Mouse (Mus musculus) mouse embryonic stem cell (cell line): ENCODE measurements at regions not wholly inside any gene's neighbourhood (a gene's known extent, or its start where the extent isn't known, plus 50 kb on each side); places are given as distances from the start of the nearest gene placed in this dataset.

Experiments used
- in situ Hi-C, 2 experiments: fragments of 300-500 bp; cut with MboI; formaldehyde crosslinking; loops; 1 replicate in 1 of 2; 3 replicates in 1 of 2; pipeline ENCODE4 v1.14.3; 2019 to 2020; ENCODE audit warnings: low sequenced_read_pairs in 2 of 2, low pct_unique_long_range_greater_than_20kb in 1 of 2, mixed read lengths in 1 of 2; ENCODE audit not compliant: unreplicated experiment in 1 of 2

DNA sequence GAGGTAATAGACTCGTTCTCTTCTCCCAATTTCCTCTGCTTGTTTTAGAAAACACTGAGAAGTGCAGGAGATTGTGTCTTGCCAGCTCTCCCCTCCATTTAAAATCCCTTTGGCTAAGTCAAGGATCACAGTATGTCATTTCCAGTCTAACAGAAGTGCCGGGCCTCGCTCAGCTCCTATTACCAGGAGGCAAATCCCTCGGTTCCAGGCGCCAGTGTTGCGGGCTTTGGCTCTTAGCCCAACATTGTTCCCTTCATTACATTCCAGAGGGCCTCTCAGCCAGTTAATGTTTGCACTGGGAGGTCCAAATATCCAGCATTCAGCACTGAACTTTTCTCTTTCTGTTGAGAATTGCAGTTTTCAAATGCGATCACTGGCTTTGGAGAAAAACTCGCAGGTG lies 551.6 kb upstream of the Mgmt start:
- in situ Hi-C loops = no loop called here

DNA sequence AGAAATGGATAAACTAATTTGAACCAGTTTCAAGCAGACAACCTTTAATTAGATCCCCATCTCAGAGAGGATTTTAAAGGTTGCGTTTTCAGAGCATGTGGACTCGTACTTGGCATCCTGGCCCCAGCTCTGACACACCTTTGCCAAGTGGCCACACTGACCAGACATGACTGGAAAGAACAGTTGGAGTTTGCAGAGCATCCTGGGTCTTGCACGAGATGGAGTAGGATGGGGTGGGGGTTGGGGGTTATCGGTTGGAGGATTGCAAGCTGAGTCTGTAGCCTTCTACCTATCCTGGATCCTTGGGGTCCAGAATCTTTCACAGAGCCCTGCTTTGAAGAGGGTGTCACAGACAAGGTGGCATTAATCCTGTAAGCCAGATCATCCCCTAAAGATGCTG lies 550.9 kb upstream of the Mgmt start:
- in situ Hi-C loops = no loop called here

DNA sequence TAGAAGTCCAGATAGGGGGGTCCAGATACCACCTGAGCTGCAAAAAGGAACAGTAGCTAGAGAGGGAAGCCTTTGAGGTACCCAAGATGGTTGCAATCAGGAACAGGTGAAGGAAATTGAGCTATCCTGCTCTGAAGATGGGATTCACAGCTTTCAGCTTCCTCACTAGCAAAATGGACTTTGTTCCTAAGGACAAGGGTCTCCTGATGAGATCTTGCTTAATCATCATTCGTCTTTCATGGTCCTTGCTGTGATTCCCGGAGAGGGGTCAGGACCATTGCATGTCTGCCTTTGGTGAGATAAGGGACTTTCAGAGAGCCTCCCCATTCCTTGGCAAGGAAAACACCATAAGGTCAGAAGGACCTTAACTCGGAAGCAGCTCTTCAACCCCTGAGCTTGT lies 549.4 kb upstream of the Mgmt start:
- in situ Hi-C loops = no loop called here

DNA sequence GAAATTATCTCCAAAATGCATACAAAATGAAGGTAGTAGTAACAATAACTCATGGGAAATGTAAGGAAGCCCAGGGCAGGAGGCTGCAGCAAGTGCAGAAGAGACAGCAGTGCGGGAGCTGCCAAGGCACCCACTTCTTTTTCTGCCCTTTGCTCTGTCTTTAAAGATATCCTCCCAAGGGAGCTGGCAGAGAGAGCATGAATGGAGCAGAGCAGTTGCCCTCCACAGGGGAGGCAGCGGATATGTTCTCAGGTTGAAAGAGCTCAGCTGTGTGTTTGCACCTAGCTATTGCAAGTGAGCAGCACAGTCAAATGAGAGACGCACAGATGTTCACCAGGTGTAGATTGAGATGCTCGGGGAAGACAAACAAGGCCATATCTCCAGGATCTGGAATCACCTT lies 547.9 kb upstream of the Mgmt start:
- in situ Hi-C loops = no loop called here

DNA sequence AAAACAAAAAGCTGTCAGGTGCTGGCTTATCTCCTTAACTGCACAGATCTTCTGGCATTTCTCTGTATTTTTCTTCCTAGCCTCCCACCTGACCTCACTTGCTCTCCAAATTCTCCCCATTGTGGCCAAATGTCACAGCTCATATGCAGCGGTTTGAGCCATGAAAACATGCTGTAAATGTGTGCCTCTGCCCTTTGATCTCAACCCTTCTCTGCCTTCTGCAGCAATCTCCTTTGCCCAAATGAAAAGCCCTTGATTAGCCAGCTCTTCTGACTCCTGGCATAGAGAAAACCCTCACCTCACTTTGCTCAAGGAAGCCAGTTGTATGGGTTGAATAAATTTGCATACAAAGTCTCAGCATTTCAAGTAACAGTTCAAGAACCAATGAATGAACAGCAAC lies 546.1 kb upstream of the Mgmt start:
- in situ Hi-C loops = no loop called here

DNA sequence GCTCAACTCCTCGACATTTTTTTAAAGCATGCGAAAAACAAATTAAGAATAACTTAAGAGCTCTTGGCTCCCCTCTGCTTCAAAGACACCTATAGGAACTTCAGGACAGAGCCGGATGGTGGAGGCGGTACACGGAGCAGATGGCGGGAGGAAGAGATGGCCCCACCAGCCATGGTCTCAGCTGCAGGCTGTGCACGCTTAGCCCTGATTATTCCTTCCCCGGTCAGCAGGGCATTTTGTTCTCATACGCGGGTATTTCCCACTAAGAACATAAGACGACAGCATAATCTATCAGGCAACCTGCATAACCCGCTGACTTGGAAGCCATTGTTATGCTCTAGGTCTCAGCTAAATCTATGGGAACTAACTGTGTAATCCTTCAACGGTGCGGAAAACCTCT lies 544.8 kb upstream of the Mgmt start:
- in situ Hi-C loops = no loop called here

DNA sequence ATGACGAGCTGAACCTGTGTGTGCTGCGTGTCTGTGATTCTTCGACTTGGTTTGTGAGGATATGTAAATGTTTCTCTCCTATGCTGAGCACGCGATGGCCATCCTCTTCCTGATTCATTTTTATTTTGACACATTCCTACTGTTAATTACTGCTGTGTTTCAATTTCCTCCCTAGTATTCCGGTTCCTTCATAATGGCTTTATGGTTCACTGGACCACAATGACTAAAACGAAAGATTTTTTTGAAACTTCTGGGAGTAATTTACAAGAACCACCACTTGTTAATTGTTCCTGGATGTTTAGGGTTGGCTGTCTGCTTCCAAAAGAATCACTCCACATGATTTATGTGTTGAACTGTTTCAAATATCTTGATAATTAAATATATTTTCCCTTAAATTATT lies 537.4 kb upstream of the Mgmt start:
- in situ Hi-C loops = no loop called here

DNA sequence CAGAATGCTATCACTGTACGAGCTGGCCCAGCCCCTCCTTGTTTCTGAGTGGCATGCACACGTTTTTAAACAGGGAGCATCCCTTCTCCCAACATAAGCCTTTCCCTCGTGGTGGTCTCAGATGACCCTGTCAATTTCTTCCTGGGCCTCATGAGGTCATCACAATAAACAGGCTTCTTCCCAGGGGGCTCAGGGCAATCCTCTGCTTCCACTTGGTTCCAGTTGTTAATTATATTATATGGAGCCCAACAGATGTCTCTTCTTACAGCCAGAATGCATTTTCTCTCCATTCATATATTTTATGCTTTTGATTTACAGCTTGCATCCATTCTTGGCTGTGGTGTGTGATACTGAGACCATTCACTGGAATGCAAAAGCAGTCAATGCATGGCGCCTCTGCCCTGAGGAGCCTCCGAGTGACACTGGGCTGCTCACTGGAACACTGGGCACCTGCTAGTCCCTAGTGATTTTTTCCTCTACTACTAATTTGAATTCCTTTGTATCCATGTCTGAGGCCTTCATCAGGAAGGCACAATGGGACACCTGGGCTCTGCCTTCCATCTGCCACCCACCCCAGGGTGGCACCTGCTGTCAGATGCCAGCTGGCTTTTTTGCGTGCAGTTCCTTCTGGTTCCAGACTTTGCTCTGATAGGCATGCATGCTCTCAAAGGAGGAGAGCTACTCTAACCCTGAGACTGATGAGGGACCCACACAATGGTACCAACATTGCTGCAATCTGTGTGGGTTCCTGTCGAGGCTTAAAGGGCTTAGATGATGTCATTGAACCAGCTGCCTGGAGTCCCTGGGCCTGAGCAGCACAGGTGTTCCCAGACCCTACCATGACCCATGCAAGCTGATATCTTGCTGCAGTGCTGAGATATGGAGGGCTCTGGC lies 528.8 kb upstream of the Mgmt start:
- in situ Hi-C loops = no loop called here

DNA sequence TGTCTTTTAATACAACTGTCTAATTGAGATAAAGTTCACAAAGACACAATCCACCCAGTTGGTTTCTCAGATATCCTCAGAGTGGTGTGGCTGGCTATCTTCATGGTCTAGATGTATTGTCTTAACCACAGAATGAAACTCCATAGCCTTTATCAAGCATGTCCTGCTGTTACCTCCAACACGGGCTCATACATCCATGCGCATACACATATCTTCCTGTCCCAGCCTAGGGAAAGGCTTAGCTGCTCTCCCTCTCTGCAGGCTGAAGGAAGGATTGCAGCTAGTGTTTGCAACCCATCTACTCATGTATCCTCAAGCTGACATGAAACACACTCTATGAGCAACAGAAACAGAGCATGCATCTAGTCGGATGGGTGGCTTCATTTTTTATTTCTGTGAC lies 517.2 kb upstream of the Mgmt start:
- in situ Hi-C loops = no loop called here

DNA sequence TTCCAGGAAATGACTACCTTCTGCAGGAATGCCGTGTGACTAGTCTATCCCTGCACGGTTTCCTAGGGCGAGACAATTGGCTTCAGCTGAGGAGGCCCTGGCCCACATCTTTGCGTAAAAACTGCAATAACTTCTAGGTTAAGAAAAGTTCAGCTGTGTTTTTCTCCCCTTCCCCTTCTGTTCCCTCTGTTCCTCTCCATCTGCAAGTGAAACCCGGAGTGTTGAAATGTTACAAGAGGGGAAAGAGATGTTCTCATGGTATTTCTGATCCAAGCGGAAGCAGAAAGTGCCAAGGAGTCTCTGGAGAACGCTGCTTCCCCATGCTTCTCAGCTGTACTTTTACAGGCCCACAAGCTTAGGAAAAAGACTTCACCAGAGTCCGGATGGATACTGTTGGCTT lies 516.7 kb upstream of the Mgmt start:
- in situ Hi-C loops = no loop called here

DNA sequence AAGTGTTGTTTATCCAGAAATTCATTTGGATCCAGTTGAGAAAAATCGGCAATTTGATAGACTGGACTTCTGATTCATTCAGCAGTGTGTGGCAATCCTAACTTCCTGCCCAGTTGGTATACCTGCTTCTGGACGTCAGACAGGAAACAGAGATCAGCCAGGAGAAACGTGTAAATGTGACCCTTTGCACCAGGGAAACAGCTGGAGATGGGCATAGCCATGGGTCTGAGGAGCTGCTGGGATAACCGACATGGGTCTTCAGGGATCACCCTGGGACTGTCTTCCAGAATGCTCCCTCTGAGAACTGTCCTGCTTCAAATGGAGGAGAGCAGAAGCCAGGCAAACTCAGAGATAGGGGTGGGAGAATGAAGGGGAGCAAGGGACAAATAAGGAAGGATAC lies 516.1 kb upstream of the Mgmt start:
- in situ Hi-C loops = no loop called here

DNA sequence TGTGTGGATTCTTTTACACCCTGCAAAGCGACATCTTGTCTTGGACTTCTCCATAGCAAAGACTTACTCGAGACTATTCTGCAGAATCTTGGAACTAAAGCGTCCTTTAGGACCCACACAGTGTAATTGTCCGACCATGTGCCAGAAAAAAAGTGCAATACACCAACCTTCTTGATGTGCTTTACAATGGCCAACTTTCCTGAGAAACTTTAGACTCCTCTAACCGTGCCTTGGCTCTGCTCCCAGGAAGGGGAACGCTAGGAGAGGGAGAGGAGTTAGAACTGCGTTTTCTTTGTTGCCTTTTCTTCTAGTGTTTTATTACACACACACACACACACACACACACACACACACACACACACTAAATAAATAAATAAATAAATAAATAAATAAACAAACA lies 515.1 kb upstream of the Mgmt start:
- in situ Hi-C loops = no loop called here

DNA sequence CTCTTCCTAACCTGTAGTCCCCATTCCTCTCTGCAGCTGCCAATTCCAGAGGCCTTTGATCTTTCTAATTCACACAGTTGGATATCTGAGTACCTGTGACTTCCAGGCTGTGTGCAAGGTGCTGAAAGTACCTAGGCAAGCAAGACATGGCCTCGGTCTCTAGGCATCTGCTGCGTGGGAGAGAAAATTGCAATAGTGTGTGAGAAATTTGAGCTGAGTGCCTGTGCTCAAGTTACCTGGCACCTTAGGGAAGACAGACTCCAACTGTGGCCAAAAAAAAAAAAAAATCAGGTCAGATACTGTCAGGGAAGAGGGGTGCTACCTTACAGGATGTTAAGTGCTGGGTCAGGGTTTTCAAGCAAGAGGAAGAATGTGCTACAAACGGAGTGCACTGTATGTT lies 514.7 kb upstream of the Mgmt start:
- in situ Hi-C loops = no loop called here

DNA sequence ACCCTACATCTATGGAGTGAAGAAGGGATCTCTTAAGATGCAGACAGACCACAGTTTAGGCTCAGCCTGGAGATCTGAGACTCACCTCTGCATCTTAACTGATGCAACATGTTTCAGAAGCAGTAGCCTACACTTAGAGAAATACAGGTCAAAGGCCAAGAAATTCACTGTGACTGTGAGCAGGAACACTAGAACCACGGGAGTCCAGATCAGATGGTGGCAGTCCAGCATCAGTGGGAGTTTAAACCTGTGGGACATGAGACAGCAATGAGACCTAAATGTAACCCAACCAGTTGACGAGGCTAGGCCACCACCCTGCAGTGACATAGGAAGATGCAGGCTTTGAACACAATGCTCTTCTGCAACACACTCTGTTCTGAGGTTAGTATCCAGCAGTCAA lies 511.1 kb upstream of the Mgmt start:
- in situ Hi-C loops = no loop called here

DNA sequence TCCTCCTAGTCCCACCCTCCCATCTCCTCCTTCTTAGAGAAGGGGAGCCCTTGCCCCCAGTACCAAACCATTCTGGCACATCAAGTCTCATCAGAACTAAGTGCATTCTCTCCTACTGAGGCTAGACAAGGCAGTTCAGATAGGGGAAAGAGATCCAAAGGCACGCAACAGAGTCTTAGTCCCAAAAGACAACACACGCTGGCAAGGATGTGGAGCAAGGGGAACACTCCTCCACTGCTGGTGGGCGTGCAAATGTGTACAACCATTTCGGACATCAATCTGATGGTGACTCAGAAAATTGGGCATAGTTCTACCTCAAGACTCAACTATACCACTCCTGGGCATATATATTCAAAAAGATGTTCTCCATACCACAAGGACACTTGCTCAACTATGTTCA lies 506.7 kb upstream of the Mgmt start:
- in situ Hi-C loops = no loop called here

DNA sequence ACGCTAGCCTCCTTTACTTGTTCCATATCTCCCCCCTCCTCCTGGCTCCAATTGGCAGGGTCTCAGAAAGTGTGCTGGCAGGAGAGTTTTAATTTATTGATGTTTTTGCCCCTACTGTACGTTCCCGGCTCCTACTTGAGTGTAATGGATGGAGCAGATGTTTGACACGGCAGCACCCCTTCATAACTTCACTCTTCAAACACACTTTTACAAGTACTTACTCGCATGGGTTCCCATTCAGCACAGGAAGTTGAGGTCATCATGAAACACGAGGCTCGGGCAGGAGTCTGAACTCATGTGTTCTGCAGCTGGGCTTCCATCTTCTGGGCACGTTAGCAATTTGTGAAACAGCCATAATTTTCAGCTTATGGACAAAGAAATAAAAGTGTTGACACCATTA lies 504.3 kb upstream of the Mgmt start:
- in situ Hi-C loops = no loop called here

DNA sequence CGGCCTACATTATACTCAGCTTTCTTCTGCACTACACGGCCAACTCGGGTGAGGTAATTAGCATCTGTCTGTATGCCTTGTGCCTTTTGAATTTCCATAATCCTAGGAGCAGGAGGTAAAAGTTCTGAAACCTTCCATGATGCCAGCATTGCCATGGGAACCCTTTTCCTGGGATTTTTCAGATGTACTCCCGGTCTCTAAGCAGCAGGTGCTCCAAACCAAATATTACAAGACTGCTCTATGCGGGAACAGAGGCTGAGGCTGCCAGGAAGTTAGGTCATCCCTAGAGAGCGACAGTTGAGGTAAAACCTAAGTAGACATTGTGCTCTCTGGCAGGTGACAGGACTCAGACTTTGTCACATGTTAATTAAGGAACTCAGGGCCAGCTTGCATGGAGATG lies 501.0 kb upstream of the Mgmt start:
- in situ Hi-C loops = no loop called here

DNA sequence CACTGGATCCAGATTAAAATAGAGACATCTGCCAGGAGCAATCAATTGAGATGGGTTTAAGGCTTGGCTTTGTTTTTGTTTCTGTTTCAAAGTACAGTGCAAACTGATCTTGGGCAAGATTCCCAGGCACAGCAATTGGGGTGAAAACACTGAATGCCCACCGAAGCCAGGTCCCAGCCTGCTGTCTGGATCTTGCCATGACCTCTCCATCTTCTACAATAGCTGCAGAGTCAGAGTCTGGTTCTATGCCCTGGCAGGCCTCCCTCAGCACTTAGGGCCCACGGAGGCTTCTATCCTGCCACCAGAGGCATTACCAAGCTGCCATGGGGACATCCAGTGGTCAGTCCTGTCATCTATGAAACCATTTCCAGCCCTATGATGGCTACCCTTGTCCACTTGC lies 498.6 kb upstream of the Mgmt start:
- in situ Hi-C loops = no loop called here

DNA sequence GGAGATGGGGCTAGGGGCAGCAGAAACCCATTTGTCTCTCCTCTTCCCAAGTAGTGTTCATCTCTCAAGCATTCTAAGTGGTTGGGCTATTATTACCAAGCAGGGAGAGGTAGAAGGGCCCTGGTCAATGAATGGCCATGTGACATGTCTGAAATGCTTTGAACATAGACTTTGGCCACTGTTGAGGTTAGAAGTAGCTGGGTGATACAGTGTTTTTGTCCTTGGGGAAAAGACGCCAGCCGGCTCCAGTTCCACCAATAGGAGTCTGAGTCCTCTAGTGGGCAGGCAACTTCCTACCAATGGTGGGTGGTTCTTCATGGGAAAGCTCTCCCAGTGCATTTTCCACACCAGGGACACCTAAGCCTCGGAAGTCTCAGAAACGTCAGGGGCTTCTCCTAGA lies 497.3 kb upstream of the Mgmt start:
- in situ Hi-C loops = no loop called here

DNA sequence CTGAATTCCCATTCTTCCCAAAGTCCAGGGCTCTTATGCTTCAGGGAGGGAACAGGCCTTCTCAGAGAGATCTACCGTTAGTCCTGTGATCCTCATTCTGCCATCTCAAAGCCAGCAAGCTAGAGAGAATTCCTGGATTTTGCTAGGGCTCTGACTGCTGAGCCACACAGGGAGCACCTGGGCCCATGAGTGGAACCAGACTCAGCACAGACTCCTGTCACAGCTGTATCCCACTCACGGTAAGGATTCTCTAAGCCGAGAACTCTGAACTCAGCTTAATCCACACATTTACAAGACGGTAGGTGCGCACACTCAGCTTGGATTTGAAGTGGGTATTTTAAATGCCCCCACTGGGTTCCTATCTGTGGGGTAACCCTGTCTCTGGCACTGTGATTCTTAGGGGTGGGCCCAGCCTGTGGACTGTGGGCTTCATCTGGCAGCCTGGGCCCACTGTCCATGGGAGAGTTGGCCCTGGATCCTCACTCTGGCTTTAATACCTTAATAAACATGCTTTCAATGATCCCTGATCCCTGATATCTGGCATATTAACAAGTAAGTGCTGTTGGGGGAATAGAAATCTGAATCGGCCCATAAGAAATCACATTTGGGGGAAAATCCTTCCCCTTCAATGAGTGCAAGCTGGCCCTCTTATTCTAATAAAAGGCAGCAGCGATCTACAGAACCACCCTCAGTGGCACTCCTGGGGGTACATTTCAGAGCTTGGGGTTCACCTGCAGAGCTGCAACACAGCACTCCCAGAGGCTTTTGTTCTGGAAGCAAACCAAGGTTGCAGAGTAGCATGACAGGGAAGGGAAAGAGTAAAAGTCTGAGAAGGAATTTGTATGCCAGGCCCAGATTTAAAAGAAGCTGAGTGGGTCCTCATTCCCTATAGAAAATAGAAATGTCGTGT lies 491.5 kb upstream of the Mgmt start:
- in situ Hi-C loops = no loop called here
